Mouse (Mus musculus) MEL (cell line): ENCODE measurements around the gene Arid3c. TPM values are rescaled to one million over a fixed set of nuclear protein-coding genes. Genes with fewer than 3 reads are reported as not detected.
"Not testable (repeated sequence)": the region's sequence is repeated elsewhere in the genome, so short reads cannot be mapped to it uniquely, and the experiment has no call there.

Source experiments
- DNase-seq: peaks from one replicate; pipeline ENCODE4 v3.0.0; 2011; ENCODE audit warnings: low read depth, low spot score
- H3K27ac ChIP-seq: 2 replicates; pipeline ENCODE4 v1.5.1; 2012; ENCODE audit warnings: low read depth, mild to moderate bottlenecking, control low read depth, low read length, moderate library complexity; ENCODE audit not compliant: control insufficient read depth
- H3K27me3 ChIP-seq, 2 experiments: fragments of 150-350 bp in 1 of 2; sonication (generic) in 1 of 2; 2 replicates each; pipeline ENCODE4 v1.6.1; 2012; ENCODE audit warnings: low read length in 2 of 2, mild to moderate bottlenecking in 2 of 2, improper control_type of control experiment in 1 of 2, moderate library complexity in 1 of 2; ENCODE audit not compliant: insufficient read depth in 2 of 2, control insufficient read depth in 1 of 2
- H3K36me3 ChIP-seq, 2 experiments: 2 replicates each; pipeline ENCODE4 v1.6.1; 2012 to 2014; ENCODE audit warnings: low read length in 2 of 2, improper control_type of control experiment in 1 of 2, inconsistent platforms in 1 of 2, mild to moderate bottlenecking in 1 of 2; ENCODE audit not compliant: insufficient read depth in 2 of 2, control insufficient read depth in 1 of 2
- H3K4me1 ChIP-seq, 2 experiments: fragments of 150-350 bp in 1 of 2; sonication (generic) in 1 of 2; 2 replicates each; pipeline ENCODE4 v1.6.1; 2012; ENCODE audit warnings: low read length in 2 of 2, improper control_type of control experiment in 1 of 2, mild to moderate bottlenecking in 1 of 2; ENCODE audit not compliant: insufficient read depth in 2 of 2, control insufficient read depth in 1 of 2
- H3K4me3 ChIP-seq, 2 experiments: fragments of 150-350 bp in 1 of 2; sonication (generic) in 1 of 2; 2 replicates each; pipeline ENCODE4 v1.5.1; 2012; ENCODE audit warnings: low read depth in 2 of 2, low read length in 2 of 2, mild to moderate bottlenecking in 2 of 2, moderate library complexity in 2 of 2, control low read depth in 1 of 2, improper control_type of control experiment in 1 of 2; ENCODE audit not compliant: control insufficient read depth in 1 of 2, insufficient read depth in 1 of 2
- H3K79me2 ChIP-seq: 2 replicates; pipeline ENCODE4 v1.6.1; 2012; ENCODE audit warnings: mild to moderate bottlenecking, low read length, moderate library complexity; ENCODE audit not compliant: control insufficient read depth, poor library complexity, insufficient read depth
- H3K9ac ChIP-seq: 2 replicates; pipeline ENCODE4 v1.6.1; 2012; ENCODE audit warnings: low read depth, mild to moderate bottlenecking, control low read depth, low read length, moderate library complexity; ENCODE audit not compliant: control insufficient read depth, poor library complexity, severe bottlenecking
- H3K9me3 ChIP-seq: fragments of 150-350 bp; sonication (generic); replicated peaks from 2 replicates; pipeline ENCODE4 v1.6.1; 2012; ENCODE audit warnings: mild to moderate bottlenecking, low read length, improper control_type of control experiment, moderate library complexity; ENCODE audit not compliant: insufficient read depth
- ELF1 ChIP-seq: IDR thresholded peaks from 2 replicates; pipeline ENCODE4 v1.6.1; 2014; ENCODE audit warnings: low read depth, mild to moderate bottlenecking, inconsistent platforms, low read length, improper control_type of control experiment, moderate library complexity
- EP300 ChIP-seq, 2 experiments: IDR thresholded peaks; 2 replicates each; pipeline ENCODE4 v1.6.1; 2011; ENCODE audit warnings: improper control_type of control experiment in 2 of 2, low read length in 2 of 2, low read depth in 1 of 2, mild to moderate bottlenecking in 1 of 2
- ETS1 ChIP-seq: IDR thresholded peaks from 2 replicates; pipeline ENCODE4 v1.6.1; 2012; ENCODE audit warnings: low read depth, mild to moderate bottlenecking, inconsistent platforms, low read length, improper control_type of control experiment, moderate library complexity
- HCFC1 ChIP-seq: IDR thresholded peaks from 2 replicates; pipeline ENCODE4 v1.6.1; 2012; ENCODE audit warnings: low read depth, mild to moderate bottlenecking, inconsistent platforms, low read length, improper control_type of control experiment, moderate library complexity
- MYB ChIP-seq: IDR thresholded peaks from 2 replicates; pipeline ENCODE4 v1.6.1; 2011; ENCODE audit warnings: mild to moderate bottlenecking, low read depth, low read length, improper control_type of control experiment
- POLR2A ChIP-seq, 2 experiments: IDR thresholded peaks; 2 replicates each; pipeline ENCODE4 v1.6.1; 2011 to 2012; ENCODE audit warnings: low read length in 2 of 2, mild to moderate bottlenecking in 2 of 2, control low read depth in 1 of 2, improper control_type of control experiment in 1 of 2, low read depth in 1 of 2, moderate library complexity in 1 of 2; ENCODE audit not compliant: control insufficient read depth in 1 of 2, insufficient read depth in 1 of 2, poor library complexity in 1 of 2
- POLR2AphosphoS2 ChIP-seq: IDR thresholded peaks from 2 replicates; pipeline ENCODE4 v1.6.1; 2011; ENCODE audit warnings: low read length, improper control_type of control experiment
- SIN3A ChIP-seq: IDR thresholded peaks from 2 replicates; pipeline ENCODE4 v1.6.1; 2012; ENCODE audit warnings: low read length, improper control_type of control experiment, inconsistent platforms
- TAL1 ChIP-seq: IDR thresholded peaks from 2 replicates; pipeline ENCODE4 v1.6.1; 2012; ENCODE audit warnings: mild to moderate bottlenecking, inconsistent platforms, low read length, moderate library complexity, mixed read lengths
- TBP ChIP-seq: IDR thresholded peaks from 2 replicates; pipeline ENCODE4 v1.8.0; 2011; ENCODE audit warnings: low read depth, low read length, improper control_type of control experiment
- ZKSCAN1 ChIP-seq: IDR thresholded peaks from 2 replicates; pipeline ENCODE4 v1.6.1; 2012; ENCODE audit warnings: low read depth, mild to moderate bottlenecking, inconsistent platforms, low read length, improper control_type of control experiment, moderate library complexity
- ZNF384 ChIP-seq: IDR thresholded peaks from 2 replicates; pipeline ENCODE4 v1.6.1; 2012; ENCODE audit warnings: low read depth, mild to moderate bottlenecking, inconsistent platforms, low read length, improper control_type of control experiment
- polyA plus RNA-seq, 2 experiments: library from polyadenylated mRNA; stranded (reverse) in 1 of 2; unstranded in 1 of 2; fragments of >175 nt in 1 of 2; fragments of >200 nt in 1 of 2; gene quantifications; 2 replicates each; pipeline versions ENCODE4 v1.2.1 to v1.2.4; 2012; ENCODE audit warnings: low replicate concordance in 2 of 2, low read depth in 1 of 2; ENCODE audit not compliant: insufficient read length in 2 of 2, insufficient read depth in 1 of 2, missing spikeins in 1 of 2
- total RNA-seq: library from RNA; depleted of rRNA; stranded (reverse); fragments of 300-350 nt; gene quantifications from 2 replicates; pipeline ENCODE4 v1.2.3, GENCODE M21; 2012; rRNA removed

Arid3c gene
- not detected in 2 replicates for total RNA-seq
- polyA plus RNA-seq: under 1 TPM in 1 of 2 experiments, not detected in 1; 0.13 TPM

- Histone ChIP-seq H3K9me3 (no peaks in the 10 kb centered on the region), H3K79me2 (no peaks in the 10 kb centered on the region), H3K4me3 (no peak within 1 kb of the TSS; a peak in 1 of 4 replicates), H3K27me3 (peaks cover 6 to 20% of the 10 kb centered on the region in 2 experiments; a peak in 3 of 4 replicates), H3K27ac (no peak within 1 kb of the TSS), H3K36me3 (no peaks in the 10 kb centered on the region), H3K9ac (no peak within 1 kb of the TSS), H3K4me1 (no peaks in the 10 kb centered on the region)
- DNase-seq: no peak
- TF ChIP-seq POLR2A (IDR thresholded peaks at IDR 0.05; ENCODE audit: control insufficient read depth in 1 of 2, insufficient read depth in 1 of 2, low read depth in 1 of 2, low read length in 2 of 2, poor library complexity in 1 of 2) (no peak), TAL1 (no peak)
Observed at GRCm38 (mm10) chr4:41731052-41731765, at the start of gene Arid3c. Gene Arid3c (minus strand): TSS chr4:41731142.

- not testable (repeated sequence) for H3K4me1 ChIP-seq
Observed at GRCm38 (mm10) chr4:41775840-41776239, 44.9 kb upstream of the Arid3c start.

GRCm38 (mm10) chr4:41774506-41774905 is 43.6 kb upstream of the Arid3c start:
- H3K27ac ChIP-seq: peak overlapping the region; percentile 29
- TF ChIP-seq ZNF384: peak; percentile 59
- not testable (repeated sequence) for H3K27me3 ChIP-seq, H3K4me1 ChIP-seq, H3K36me3 ChIP-seq, H3K9me3 ChIP-seq, H3K79me2 ChIP-seq
- peak overlapping the region; percentile 24 to 44; a peak in 3 of 4 replicates for H3K4me3 ChIP-seq
- H3K9ac ChIP-seq: peak overlapping the region; percentile 43
- peak; percentile 26 for DNase-seq

More at GRCm38 (mm10) chr4:41775840-41776239, 44.9 kb upstream of the Arid3c start:
- not testable (repeated sequence) for H3K9me3 ChIP-seq, H3K4me3 ChIP-seq, H3K27ac ChIP-seq, H3K79me2 ChIP-seq, H3K36me3 ChIP-seq, H3K9ac ChIP-seq, DNase-seq, H3K27me3 ChIP-seq
- peak; percentile 91 for TF ChIP-seq ZKSCAN1

GRCm38 (mm10) chr4:41774002-41774401 is 43.1 kb upstream of the Arid3c start, which contains the start of gene Ccl27a:
Gene Ccl27a (minus strand): TSS chr4:41774247.
- peak; percentile 92 for DNase-seq
- Histone ChIP-seq H3K9ac (peak within 1 kb of the TSS; percentile 62), H3K4me3 (peak within 1 kb of the TSS; percentile 74 to 78; a peak in 3 of 4 replicates), H3K27ac (peak within 1 kb of the TSS; percentile 77)
- H3K27me3 ChIP-seq, H3K36me3 ChIP-seq, H3K79me2 ChIP-seq, H3K4me1 ChIP-seq, H3K9me3 ChIP-seq: not testable (repeated sequence)
- TF ChIP-seq ELF1 (peak; percentile 53), EP300 (IDR thresholded peaks at IDR 0.05; ENCODE audit: low read depth in 1 of 2, low read length in 2 of 2) (peak in 1 of 2 experiments; percentile 35; a peak in 1 of 4 replicates), HCFC1 (peak; percentile 56; the same call in 1 of the 2 replicates), SIN3A (peak; percentile 65), POLR2AphosphoS2 (peak; percentile 53; the same call in 1 of the 2 replicates), ETS1 (peak; percentile 52; the same call in 1 of the 2 replicates), TBP (peak; percentile 25; the same call in 1 of the 2 replicates), MYB (peak; percentile 48), POLR2A (IDR thresholded peaks at IDR 0.05; ENCODE audit: control insufficient read depth in 1 of 2, insufficient read depth in 1 of 2, low read depth in 1 of 2, low read length in 2 of 2, poor library complexity in 1 of 2) (peak in 1 of 2 experiments; percentile 60; a peak in 2 of 4 replicates)
